Mouse (Mus musculus) heart, embryonic 16.5 days (tissue): ENCODE measurements around the gene Fyttd1. TPM values are rescaled to one million over a fixed set of nuclear protein-coding genes. Genes with fewer than 3 reads are reported as not detected.

Experiments
- ATAC-seq: fragments of 200-750 bp; cut with Nextera tagmentation; replicated peaks from 2 replicates; pipeline ENCODE4 v1.8.0; 2017; ENCODE audit warnings: moderate number of reproducible peaks; ENCODE audit not compliant: insufficient read depth, low FRiP score; ENCODE audit errors: extremely low read depth
- H3K27ac ChIP-seq: fragments of 300-500 bp; sonication (generic); 2 replicates; pipeline ENCODE4 v1.5.1; 2014; ENCODE audit warnings: mild to moderate bottlenecking, low read length, control low read depth, moderate library complexity
- H3K27me3 ChIP-seq: fragments of 300-500 bp; sonication (generic); 2 replicates; pipeline ENCODE4 v1.6.1; 2014; ENCODE audit warnings: low read length, mixed read lengths; ENCODE audit not compliant: control insufficient read depth, insufficient read depth
- H3K36me3 ChIP-seq: fragments of 300-500 bp; sonication (generic); 2 replicates; pipeline ENCODE4 v1.6.1; 2014; ENCODE audit not compliant: control insufficient read depth, insufficient read depth
- H3K4me1 ChIP-seq: fragments of 300-500 bp; sonication (generic); 2 replicates; pipeline ENCODE4 v1.6.1; 2014; ENCODE audit warnings: low read length, mixed read lengths; ENCODE audit not compliant: control insufficient read depth, insufficient read depth
- H3K4me2 ChIP-seq: fragments of 300-500 bp; sonication (generic); 2 replicates; pipeline ENCODE4 v1.6.1; 2014; ENCODE audit warnings: low read depth, mild to moderate bottlenecking, control low read depth, low read length
- H3K4me3 ChIP-seq: fragments of 300-500 bp; sonication (generic); 2 replicates; pipeline ENCODE4 v1.5.1; 2014; ENCODE audit warnings: mild to moderate bottlenecking, control low read depth, low read length
- H3K9ac ChIP-seq: fragments of 300-500 bp; sonication (generic); 2 replicates; pipeline ENCODE4 v1.6.1; 2014; ENCODE audit warnings: low read length, control low read depth
- H3K9me3 ChIP-seq: fragments of 300-500 bp; sonication (generic); replicated peaks from 2 replicates; pipeline ENCODE4 v1.6.1; 2016; ENCODE audit warnings: low read length; ENCODE audit not compliant: control insufficient read depth
- WGBS: fragments of 180-500 bp; shearing (Covaris S2); extraction: QIAGEN DNeasy Blood & Tissue Kit; methylation state at CpG from one replicate; pipeline ENCODE4 v1.1.7; 2014; 5-methylcytosine and 5-hydroxymethylcytosine counted together
- polyA plus RNA-seq: library from polyadenylated mRNA; unstranded; fragments of >200 nt; fragmentation: Nextera tagmentation; extraction: Ambion mirVana; gene quantifications from 2 replicates; pipeline ENCODE4 v1.2.1, GENCODE M21; 2015

Gene Fyttd1
- polyA plus RNA-seq, 1 experiment from 2014 or later, result 119 TPM

DNA sequence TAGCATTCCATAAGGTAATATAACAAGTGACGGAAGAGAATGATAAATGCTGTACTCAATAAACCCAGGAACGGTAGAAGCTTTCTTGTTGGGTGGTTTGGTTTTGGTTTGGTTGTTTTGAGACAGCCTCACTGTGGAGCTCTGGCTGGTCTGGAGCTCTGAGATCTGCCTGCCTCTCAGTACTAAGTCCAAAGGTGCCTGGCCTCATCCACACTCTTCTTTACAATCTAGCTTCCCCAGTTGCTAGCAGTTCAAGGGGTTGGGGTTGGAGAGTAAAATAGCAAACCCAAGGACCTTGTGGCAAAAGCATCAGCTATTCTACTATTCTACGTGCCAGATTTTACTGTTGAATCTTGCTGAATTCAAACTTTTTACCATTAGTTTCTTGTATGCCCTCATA is 1.5 kb upstream of the Fyttd1 start:
- peaks cover 23% of the 10 kb centered on the region for H3K4me1 ChIP-seq
- H3K4me3 ChIP-seq, result no peak overlapping the region
- no peaks in the 10 kb centered on the region for H3K36me3 ChIP-seq
- H3K9me3 ChIP-seq, result no peaks in the 10 kb centered on the region
- no peak for ATAC-seq
- 94% methylated on average over 3 of the region's 3 CpGs for WGBS
- H3K9ac ChIP-seq, result peak overlapping the region; percentile 36; the same call in 1 of the 2 replicates
- no peak overlapping the region for H3K27ac ChIP-seq
- H3K27me3 ChIP-seq, result no peaks in the 10 kb centered on the region
- H3K4me2 ChIP-seq, result no peak overlapping the region

DNA sequence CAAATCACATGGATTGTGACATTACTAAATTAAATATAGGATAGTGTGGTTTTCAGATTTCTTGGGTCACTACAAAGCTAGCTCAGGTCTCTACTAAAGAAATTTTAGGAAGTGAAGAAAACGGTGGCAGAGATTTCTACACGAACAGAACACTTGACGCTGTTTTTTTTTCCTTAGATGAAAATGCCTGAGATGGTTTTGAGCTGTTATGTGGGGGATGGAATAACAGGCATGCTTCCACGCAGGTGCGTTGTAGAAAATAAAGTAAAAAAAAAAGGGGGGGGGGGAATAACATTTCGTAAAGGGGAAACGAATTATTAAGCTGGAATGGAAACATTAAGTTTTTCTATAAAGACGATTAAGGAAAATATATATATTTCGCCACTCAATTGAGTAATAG is 469 bp upstream of the Fyttd1 start:
- Histone ChIP-seq H3K27ac (peak overlapping the region; percentile 96), H3K4me2 (peak overlapping the region; percentile 74), H3K9ac (peak overlapping the region; percentile 93), H3K27me3 (no peaks in the 10 kb centered on the region), H3K9me3 (no peaks in the 10 kb centered on the region), H3K36me3 (no peaks in the 10 kb centered on the region), H3K4me3 (peak overlapping the region; percentile 98), H3K4me1 (peaks cover 23% of the 10 kb centered on the region)
- no peak for ATAC-seq
- 6% methylated on average over 9 of the region's 9 CpGs for WGBS

DNA sequence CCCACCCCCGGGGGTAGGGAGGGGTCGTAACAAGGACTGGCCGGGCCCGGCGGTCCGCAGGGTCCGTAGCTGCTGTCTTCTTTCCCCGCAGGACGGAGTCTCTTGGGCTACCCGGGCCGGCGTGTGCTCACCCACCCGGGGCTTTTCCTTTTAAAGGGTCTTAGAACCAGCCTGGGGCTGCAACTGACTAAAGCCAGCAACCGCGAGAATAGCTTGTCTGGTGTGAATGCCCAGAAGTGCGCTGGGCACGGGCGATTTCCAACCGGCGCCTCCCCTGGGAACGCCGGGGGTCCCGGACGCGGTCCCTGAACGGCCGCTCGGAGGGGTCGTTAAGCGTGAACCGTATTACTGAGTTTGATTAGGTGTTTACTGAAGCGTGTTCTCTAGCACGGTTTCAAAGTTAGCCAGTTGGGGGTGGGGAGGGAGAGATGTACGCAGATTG is 878 bp downstream of the Fyttd1 start:
- Histone ChIP-seq H3K4me3 (peak overlapping the region; percentile 98), H3K9me3 (no peaks in the 10 kb centered on the region), H3K9ac (peak overlapping the region; percentile 93), H3K4me1 (peaks cover 27% of the 10 kb centered on the region), H3K27ac (peak overlapping the region; percentile 96), H3K36me3 (no peaks in the 10 kb centered on the region), H3K27me3 (no peaks in the 10 kb centered on the region), H3K4me2 (peak overlapping the region; percentile 83)
- peak; percentile 41 for ATAC-seq
- WGBS, result 1% methylated on average over 34 of the region's 34 CpGs

DNA sequence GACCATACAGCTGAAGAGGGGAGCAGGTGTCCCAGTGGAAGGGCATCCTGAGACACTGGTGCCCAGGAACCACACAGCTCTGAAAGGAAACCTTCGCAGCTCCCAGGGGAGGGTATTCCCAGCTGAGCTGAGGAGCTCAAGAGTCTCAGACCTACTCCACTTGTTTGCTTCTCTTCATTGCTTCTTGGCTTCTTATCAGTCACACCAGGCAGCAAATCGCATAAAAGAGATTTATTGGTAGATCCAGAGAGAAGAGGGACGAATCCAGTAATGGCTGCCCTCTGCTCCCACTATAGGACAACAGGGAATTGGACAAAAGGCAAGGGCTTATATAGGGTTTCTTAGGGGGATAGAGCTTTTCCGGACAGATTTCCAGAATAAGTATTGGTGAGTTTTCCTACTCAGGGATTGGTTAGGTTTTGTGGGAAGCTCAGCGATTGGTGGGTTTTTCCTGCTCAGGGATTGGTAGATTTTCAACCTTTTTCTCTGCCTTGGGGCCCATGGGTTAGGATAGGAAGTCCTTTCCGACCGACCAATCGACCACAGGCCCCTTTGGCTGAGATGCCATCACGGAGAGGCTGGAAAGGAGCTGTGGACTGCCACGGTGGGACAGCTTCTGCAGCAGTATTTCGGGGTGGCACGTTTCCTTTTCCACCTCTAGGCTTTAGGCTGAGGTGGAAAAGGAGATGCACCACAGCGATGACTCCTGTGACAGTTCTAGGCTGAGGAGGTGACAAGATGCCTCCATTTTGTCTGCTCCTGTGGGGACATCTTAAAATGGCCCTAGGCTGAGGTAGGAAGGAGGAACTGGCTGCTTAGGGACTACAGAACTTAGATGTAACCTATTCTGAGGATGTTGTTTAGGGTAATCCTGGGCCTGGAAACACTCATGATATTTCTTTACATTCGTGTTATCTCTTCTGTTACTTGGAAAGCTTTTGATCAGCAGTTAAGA is 1.9 kb downstream of the Fyttd1 start:
- Histone ChIP-seq H3K9ac (peak overlapping the region; percentile 93), H3K4me3 (peak overlapping the region; percentile 98), H3K27ac (no peak overlapping the region; the same call in 1 of the 2 replicates), H3K9me3 (no peaks in the 10 kb centered on the region), H3K36me3 (peaks cover 2% of the 10 kb centered on the region; the same call in 1 of the 2 replicates), H3K4me2 (peak overlapping the region; percentile 83), H3K4me1 (peaks cover 27% of the 10 kb centered on the region), H3K27me3 (no peaks in the 10 kb centered on the region)
- WGBS, result 75% methylated on average over 14 of the region's 14 CpGs
- no peak for ATAC-seq

- no peak for ATAC-seq
- Histone ChIP-seq H3K4me2 (no peak overlapping the region), H3K9me3 (no peaks in the 10 kb centered on the region), H3K27ac (no peak overlapping the region), H3K4me1 (peaks cover 23% of the 10 kb centered on the region), H3K4me3 (no peak overlapping the region), H3K27me3 (no peaks in the 10 kb centered on the region), H3K9ac (no peak overlapping the region), H3K36me3 (peaks cover 7% of the 10 kb centered on the region; the same call in 1 of the 2 replicates)
- 75% methylated on average over 7 of the region's 7 CpGs for WGBS
Observed at GRCm38 (mm10) chr16:32881538-32881937, 4.2 kb downstream of the Fyttd1 start.

GRCm38 (mm10) chr16:32887996-32888395 is 10.7 kb downstream of the Fyttd1 start:
- H3K4me1 ChIP-seq, result no peaks in the 10 kb centered on the region
- no peaks in the 10 kb centered on the region for H3K27me3 ChIP-seq
- H3K9ac ChIP-seq, result no peak overlapping the region
- no peak for ATAC-seq
- H3K4me2 ChIP-seq, result no peak overlapping the region
- no peak overlapping the region for H3K27ac ChIP-seq
- H3K9me3 ChIP-seq, result no peaks in the 10 kb centered on the region
- peaks cover 30% of the 10 kb centered on the region for H3K36me3 ChIP-seq
- WGBS, result 87% methylated on average over 7 of the region's 7 CpGs
- H3K4me3 ChIP-seq, result no peak overlapping the region

DNA sequence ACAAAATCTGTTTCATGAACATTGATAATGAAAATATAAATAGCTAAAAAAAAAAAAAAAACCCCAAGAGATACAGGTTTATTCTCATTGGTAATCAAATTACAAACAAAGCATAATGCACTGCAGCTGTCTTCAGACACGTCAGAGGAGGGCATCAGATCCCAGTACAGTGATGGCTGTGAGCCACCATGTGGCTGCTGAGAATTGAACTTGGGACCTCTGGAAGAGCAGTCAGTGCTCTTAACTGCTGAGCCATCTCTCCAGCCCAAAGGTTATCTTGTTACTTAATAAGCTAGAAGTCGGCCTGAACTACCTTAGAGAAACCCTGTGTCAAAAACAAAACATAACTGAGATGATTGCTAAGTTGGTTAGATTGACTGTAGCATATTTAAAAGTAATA is 12.6 kb downstream of the Fyttd1 start:
- Histone ChIP-seq H3K27ac (no peak overlapping the region), H3K4me3 (no peak overlapping the region), H3K9ac (no peak overlapping the region), H3K27me3 (no peaks in the 10 kb centered on the region), H3K36me3 (peaks cover 38% of the 10 kb centered on the region), H3K4me2 (no peak overlapping the region), H3K9me3 (no peaks in the 10 kb centered on the region), H3K4me1 (no peaks in the 10 kb centered on the region)
- no peak for ATAC-seq
- WGBS, result 60% methylated on average over 2 of the region's 2 CpGs

DNA sequence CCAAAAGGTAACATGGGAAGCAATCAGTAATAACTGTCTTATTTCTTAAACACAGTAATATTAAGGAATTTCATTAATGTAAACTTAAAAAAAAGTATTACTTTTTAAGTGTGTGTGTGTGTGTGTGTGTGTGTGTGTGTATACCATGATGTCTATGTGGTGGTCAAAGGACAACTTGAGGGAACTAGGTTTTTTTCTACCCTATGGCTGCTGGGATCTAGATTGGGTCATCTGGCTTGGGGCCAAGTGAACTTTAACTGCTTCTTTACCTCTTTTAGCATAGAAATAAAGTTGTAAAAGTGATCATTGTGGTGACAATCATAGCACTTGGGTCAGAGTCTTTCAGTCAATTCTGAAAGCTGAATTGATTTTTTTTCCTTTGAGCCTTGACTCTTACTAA is 18.8 kb downstream of the Fyttd1 start:
- Histone ChIP-seq H3K27me3 (no peaks in the 10 kb centered on the region), H3K36me3 (peaks cover 42% of the 10 kb centered on the region), H3K9me3 (no peaks in the 10 kb centered on the region), H3K4me1 (no peaks in the 10 kb centered on the region), H3K9ac (no peak overlapping the region), H3K4me3 (no peak overlapping the region), H3K27ac (no peak overlapping the region), H3K4me2 (no peak overlapping the region)
- no peak for ATAC-seq

- no peak for ATAC-seq
- H3K36me3 ChIP-seq, result peaks cover 19% of the 10 kb centered on the region
Observed at GRCm38 (mm10) chr16:32901360-32902050, 24.2 kb downstream of the Fyttd1 start.

More at GRCm38 (mm10) chr16:32901360-32902050, 24.2 kb downstream of the Fyttd1 start:
- WGBS, result 83% methylated on average over 2 of the region's 2 CpGs
- Histone ChIP-seq H3K9ac (no peak overlapping the region), H3K4me2 (no peak overlapping the region), H3K27ac (no peak overlapping the region), H3K9me3 (no peaks in the 10 kb centered on the region), H3K4me1 (no peaks in the 10 kb centered on the region), H3K27me3 (no peaks in the 10 kb centered on the region), H3K4me3 (no peak overlapping the region)
